In genomic region chr17:66321933-66322332, GRCm38 (mm10) we compare ENCODE assay signal across 9 mouse cellular contexts.
"Had no signal": no experiment of that assay in that cellular context is flagged by ENCODE, and none has a peak within 500 bp of the region (broad histone marks: within the 10 kb centered on the region; RNA-seq: fewer than 3 reads in every experiment).

No protein-coding gene starts in this region.

- H3K9me3 ChIP-seq: limb, embryonic 15.5 days; midbrain, embryonic 12.5 days; neural tube, embryonic 12.5 days had no signal

- H3K36me3 ChIP-seq: limb, embryonic 15.5 days; midbrain, embryonic 12.5 days; neural tube, embryonic 12.5 days had no signal

- DNase-seq: kidney, postnatal 10 days; kidney, postnatal 4 days; lung, adult 18-20 months; thymus, postnatal 36 days had no signal

- H3K9ac ChIP-seq: limb, embryonic 15.5 days; liver, embryonic 14.5 days; midbrain, embryonic 12.5 days; neural tube, embryonic 12.5 days had no signal

- H3K4me2 ChIP-seq: limb, embryonic 15.5 days; midbrain, embryonic 12.5 days; neural tube, embryonic 12.5 days had no signal

- H3K4me3 ChIP-seq: layer of hippocampus, adult 2 months; limb, embryonic 15.5 days; midbrain, embryonic 12.5 days; neural tube, embryonic 12.5 days had no signal

- H3K27ac ChIP-seq: layer of hippocampus, adult 2 months; limb, embryonic 15.5 days; liver, embryonic 14.5 days; midbrain, embryonic 12.5 days; neural tube, embryonic 12.5 days had no signal

- H3K27me3 ChIP-seq: limb, embryonic 15.5 days; midbrain, embryonic 12.5 days; neural tube, embryonic 12.5 days had no signal
